Mouse (Mus musculus) liver, embryonic 14.5 days (tissue): ENCODE measurements at regions not wholly inside any gene's neighbourhood (a gene's known extent, or its start where the extent isn't known, plus 50 kb on each side); places are given as distances from the start of the nearest gene placed in this dataset.

Experiments
- CTCF ChIP-seq: IDR thresholded peaks from 2 replicates; pipeline ENCODE4 v1.5.1; 2016; ENCODE audit warnings: antibody characterized with exemption, low read depth, control low read depth
- EP300 ChIP-seq: IDR thresholded peaks from 2 replicates; pipeline ENCODE4 v1.6.1; 2016; ENCODE audit warnings: antibody characterized with exemption, low read depth

DNA sequence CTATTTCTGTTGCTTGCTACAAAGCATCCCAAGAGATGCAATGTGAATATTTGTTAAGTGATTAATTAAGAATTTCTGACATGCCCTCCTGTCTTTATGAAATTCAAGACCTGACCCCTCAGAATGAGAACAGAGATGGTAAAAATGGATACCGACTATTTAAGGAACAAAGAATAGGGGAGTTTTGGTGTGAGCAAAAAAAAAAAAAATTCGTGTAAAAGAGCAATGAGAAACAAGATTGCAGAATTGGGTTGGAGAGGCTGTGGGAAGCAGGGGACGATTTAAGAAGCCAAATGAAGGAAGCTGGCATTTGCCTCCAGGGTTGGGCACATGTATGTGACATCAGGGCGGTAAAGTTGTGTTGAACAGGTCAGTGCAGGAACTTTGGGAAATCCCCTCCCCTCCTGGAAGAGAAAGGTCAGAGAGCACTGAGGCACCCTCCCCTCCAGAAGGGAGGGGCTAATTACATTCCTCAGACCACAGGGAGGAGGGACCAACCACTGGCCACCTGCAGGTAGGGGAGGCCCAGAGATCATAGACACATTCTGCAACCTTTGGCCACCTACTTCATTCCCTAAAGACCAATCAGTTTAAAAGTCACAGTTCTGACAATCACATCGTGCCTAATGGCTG, 212.3 kb upstream of the Ankrd55 start:
- TF ChIP-seq CTCF (no peak), EP300 (no peak)
